In the genomic region with DNA sequence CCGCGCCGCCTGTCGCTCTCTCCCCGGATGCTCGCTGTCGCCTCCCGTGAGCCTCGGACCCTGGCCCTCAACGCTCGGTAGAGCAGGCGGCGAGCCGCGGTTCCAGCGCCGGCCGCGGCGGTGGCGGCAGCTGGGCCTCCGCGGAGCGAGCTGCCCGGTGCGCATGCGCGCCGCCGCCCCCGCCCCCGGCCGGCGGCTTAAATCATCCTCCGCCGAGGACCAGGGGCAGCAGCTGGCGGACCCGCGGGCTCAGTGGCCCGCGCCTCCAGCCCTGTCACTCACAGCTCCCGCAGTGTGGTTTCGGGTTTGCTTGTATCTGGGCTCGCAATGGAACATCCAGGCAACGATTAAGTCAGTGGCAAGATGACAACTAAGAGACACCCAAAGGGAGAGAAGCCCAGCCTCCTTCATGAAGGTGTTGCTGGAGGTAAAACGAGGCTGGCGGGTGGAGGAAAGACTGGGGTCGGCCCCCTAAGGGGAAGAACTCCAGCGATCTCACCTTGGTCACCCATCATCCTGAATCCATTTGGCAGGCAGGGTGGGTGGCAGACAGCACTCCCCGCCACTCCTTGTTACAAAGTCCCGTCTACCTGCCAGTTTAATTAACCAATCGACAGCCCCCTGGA, we compare ENCODE assay signal across 8 mouse cellular contexts. TPM values are rescaled to one million over a fixed set of nuclear protein-coding genes. Genes with fewer than 3 reads are reported as not detected.
DNase-seq lines count a peak whose midpoint lies in the region; ATAC-seq lines count a peak whose summit lies in the region.

Gene Stxbp5, minus strand, starts transcription at position 9 of the 626 bp plus-strand sequence.

- peak within 1 kb of the TSS; percentile 96 for H3K27ac ChIP-seq in forebrain, embryonic 16.5 days (ENCODE audit: low read length)
- peak within 1 kb of the TSS; percentile 98 for H3K27ac ChIP-seq in neural tube, embryonic 15.5 days (replicated peaks)

- no peaks in the 10 kb centered on the region for H3K36me3 ChIP-seq in forebrain, embryonic 16.5 days (ENCODE audit: control insufficient read depth, insufficient read depth)
- no peaks in the 10 kb centered on the region for H3K36me3 ChIP-seq in neural tube, embryonic 15.5 days

- peak; percentile 72 for ATAC-seq in forebrain, embryonic 16.5 days
- ATAC-seq in neural tube, embryonic 15.5 days (ENCODE audit: low FRiP score), result peak; percentile 82

- H3K4me1 ChIP-seq in forebrain, embryonic 16.5 days (replicated peaks; ENCODE audit: control insufficient read depth, insufficient read depth, low read length), result peaks cover 19% of the 10 kb centered on the region
- peaks cover 16% of the 10 kb centered on the region; the same call in 1 of the 2 replicates for H3K4me1 ChIP-seq in neural tube, embryonic 15.5 days

- peak within 1 kb of the TSS; percentile 66 for H3K4me2 ChIP-seq in forebrain, embryonic 16.5 days (ENCODE audit: low read length)
- peak within 1 kb of the TSS; percentile 95 for H3K4me2 ChIP-seq in neural tube, embryonic 15.5 days

- under 1% methylated on average over 47 of the region's 52 CpGs for WGBS in forebrain, embryonic 16.5 days
- WGBS in neural tube, embryonic 15.5 days, result under 1% methylated on average over 52 of the region's 52 CpGs

- H3K9me3 ChIP-seq in forebrain, embryonic 16.5 days (ENCODE audit: control insufficient read depth, low read length), result no peaks in the 10 kb centered on the region
- H3K9me3 ChIP-seq in neural tube, embryonic 15.5 days (replicated peaks), result no peaks in the 10 kb centered on the region

- intact Hi-C loops in heart, postnatal 25 days (cut with DNase I), result no loop called here

- no peaks in the 10 kb centered on the region for H3K27me3 ChIP-seq in forebrain, embryonic 16.5 days (replicated peaks; ENCODE audit: control insufficient read depth, insufficient read depth, low read length)
- no peaks in the 10 kb centered on the region for H3K27me3 ChIP-seq in neural tube, embryonic 15.5 days (replicated peaks)

- H3K9ac ChIP-seq in forebrain, embryonic 16.5 days (replicated peaks; ENCODE audit: low read depth, low read length), result peak within 1 kb of the TSS; percentile 95
- peak within 1 kb of the TSS; percentile 99 for H3K9ac ChIP-seq in neural tube, embryonic 15.5 days (replicated peaks)

- H3K4me3 ChIP-seq in forebrain, embryonic 16.5 days (replicated peaks; ENCODE audit: low read length), result peak within 1 kb of the TSS; percentile 96
- H3K4me3 ChIP-seq in neural tube, embryonic 15.5 days (replicated peaks), result peak within 1 kb of the TSS; percentile 85

- DNase-seq in MEL-GATA-1-ER (ENCODE audit: extremely low read depth, low read depth), result peak; percentile 43
- DNase-seq in cerebellum, adult 18-20 months, result peak; percentile 71 to 89
- DNase-seq in heart, postnatal 25 days (ENCODE audit: low spot score), result peak; percentile 70
- peak; percentile 77 to 87 for DNase-seq in layer of hippocampus, adult 18-20 months (ENCODE audit: low spot score in 2 of 2)
- peak; percentile 74 to 77 for DNase-seq in lung, adult 18-20 months
- peak; percentile 84 for DNase-seq in testis, postnatal 10 days (ENCODE audit: low spot score)

RNA-seq across cellular contexts. Expression of gene Stxbp5, which starts in this region (rescaled TPM):
- 6.4 and 6.9 TPM in 2 replicates for polyA plus RNA-seq in forebrain, embryonic 16.5 days (2015; fragmentation: Nextera tagmentation; extraction: Ambion mirVana)
- 10 to 100 TPM in 1 of 2 experiments, 1 to 10 TPM in 1; 9.5 to 12.2 TPM for total RNA-seq in heart, postnatal 25 days (2021)
- 100 to 1,000 TPM; 109 to 111 TPM for total RNA-seq in layer of hippocampus, adult 18-20 months (2021)
- polyA plus RNA-seq in neural tube, embryonic 15.5 days (2015; fragmentation: Nextera tagmentation; extraction: Ambion mirVana), result 9.8 and 10.4 TPM in 2 replicates

Comparison
In these comparisons a context has a peak if more than half of its experiments do, and no peak if none do; other contexts are left out.
1. Peak in every context shown above with its lines: DNase-seq, ATAC-seq, H3K4me3 ChIP-seq and H3K27ac ChIP-seq.
2. RNA of gene Stxbp5 (total RNA-seq): 109 to 111 TPM in layer of hippocampus, adult 18-20 months; 9.5 to 12.2 TPM in heart, postnatal 25 days; every median in the first group is over 4 times any median in the second.